Mouse (Mus musculus): ENCODE results near the gene Cd274. TPM values are rescaled to one million over a fixed set of nuclear protein-coding genes. Genes with fewer than 3 reads are reported as not detected.
"Not testable (repeated sequence)": the region's sequence is repeated elsewhere in the genome, so short reads cannot be mapped to it uniquely, and the experiment has no call there.

Cd274 gene
- total RNA-seq, 2 experiments from 2014 or later = 4.9 to 5.3 TPM

DNA sequence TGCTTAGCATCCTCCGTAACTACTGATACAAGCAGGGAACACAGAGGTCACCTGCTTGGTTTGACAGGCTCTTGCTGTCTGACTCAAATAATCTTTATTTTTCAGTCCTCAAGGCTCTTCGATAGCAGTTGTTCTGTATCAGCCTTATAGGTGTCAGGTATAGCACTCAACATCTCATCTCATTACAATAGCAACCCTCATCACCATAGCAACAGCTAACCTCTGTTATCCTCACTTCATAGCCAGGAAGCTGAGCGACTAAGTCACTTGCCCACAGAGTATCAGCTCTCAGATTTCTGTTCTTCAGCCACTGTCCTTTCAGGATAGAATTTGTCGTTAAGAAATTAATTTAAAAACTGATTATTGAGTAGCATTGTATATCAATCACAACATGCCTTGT is 18.6 kb downstream of the Cd274 start:
- ATAC-seq (replicated peaks; ENCODE audit: poor library complexity, severe bottlenecking) = no peak

DNA sequence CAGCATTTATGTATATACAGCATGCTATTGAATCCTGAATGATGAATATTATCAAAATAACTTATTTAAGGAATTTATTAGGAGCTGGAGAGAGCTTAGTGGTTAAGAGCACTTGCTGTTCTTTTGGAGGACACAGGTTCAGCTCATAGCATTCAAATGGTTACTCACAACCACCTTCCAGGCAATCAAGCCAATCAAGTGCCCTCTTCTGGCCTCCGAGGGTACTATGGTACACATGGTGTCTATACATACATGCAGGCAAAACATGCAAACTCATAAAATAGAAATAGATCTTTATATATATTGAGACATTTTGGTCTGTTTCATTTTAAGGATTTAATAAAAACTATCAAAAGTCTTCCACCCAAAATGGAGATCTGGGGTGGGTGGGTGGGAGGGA is 21.6 kb downstream of the Cd274 start:
- no peak for ATAC-seq (replicated peaks; ENCODE audit: poor library complexity, severe bottlenecking)

GRCm38 (mm10) chr19:29390483-29390882 is 23.2 kb downstream of the Cd274 start:
- ATAC-seq (replicated peaks; ENCODE audit: poor library complexity, severe bottlenecking) = no peak

GRCm38 (mm10) chr19:29391279-29391678 is 24.0 kb downstream of the Cd274 start:
- ATAC-seq (replicated peaks; ENCODE audit: poor library complexity, severe bottlenecking) = no peak

GRCm38 (mm10) chr19:29393333-29393732 is 26.1 kb downstream of the Cd274 start:
- no peak for ATAC-seq (replicated peaks; ENCODE audit: poor library complexity, severe bottlenecking)

GRCm38 (mm10) chr19:29394721-29395120 is 27.5 kb downstream of the Cd274 start:
- ATAC-seq (replicated peaks; ENCODE audit: poor library complexity, severe bottlenecking) = no peak

- ATAC-seq (replicated peaks; ENCODE audit: poor library complexity, severe bottlenecking) = no peak
These were observed 29.1 kb downstream of the Cd274 start for GRCm38 (mm10) chr19:29396353-29396752.

- ATAC-seq (replicated peaks; ENCODE audit: poor library complexity, severe bottlenecking) = no peak
These were observed 32.5 kb downstream of the Cd274 start for GRCm38 (mm10) chr19:29399786-29400185.

DNA sequence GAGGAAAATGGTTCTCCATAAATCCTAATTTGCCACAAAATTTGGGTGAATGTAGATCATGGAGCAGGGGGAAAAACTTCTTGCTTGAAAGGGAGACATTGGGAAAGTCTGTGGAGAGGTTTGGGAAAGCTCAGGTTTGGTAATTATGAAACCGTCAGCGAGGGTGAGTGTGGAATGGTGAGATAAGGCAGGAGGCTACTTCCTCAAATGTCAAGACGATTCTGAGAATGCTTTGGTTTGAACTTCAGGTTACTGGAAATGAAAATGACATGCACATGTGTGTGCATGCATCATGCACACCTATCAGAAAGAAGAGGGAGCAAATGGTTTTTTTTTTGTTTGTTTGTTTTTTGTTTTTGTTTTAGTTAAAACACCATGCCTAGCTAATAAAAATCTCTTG is 33.2 kb downstream of the Cd274 start:
- peak; percentile 62 for ATAC-seq (replicated peaks; ENCODE audit: poor library complexity, severe bottlenecking)

DNA sequence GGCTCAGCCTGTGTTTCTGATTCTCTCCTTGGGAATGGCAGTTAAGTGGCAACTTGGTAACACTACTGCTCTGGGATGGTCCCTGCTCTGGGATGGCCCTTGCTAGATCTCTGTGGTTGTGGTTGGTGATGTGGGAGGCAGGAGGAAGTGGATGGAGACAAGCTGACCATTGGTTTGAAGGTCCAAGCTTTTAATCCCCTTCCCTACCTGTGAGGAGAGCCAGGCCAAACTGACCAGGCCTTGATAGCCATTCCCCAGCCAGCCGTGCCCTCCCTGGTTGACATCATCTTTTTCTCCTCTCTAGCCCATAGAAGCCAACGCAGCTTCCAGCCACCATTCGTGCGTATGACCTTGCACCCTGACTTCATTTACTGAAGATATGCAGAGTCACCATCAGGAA is 35.4 kb downstream of the Cd274 start:
- ATAC-seq (replicated peaks; ENCODE audit: poor library complexity, severe bottlenecking) = no peak

- ATAC-seq (replicated peaks; ENCODE audit: poor library complexity, severe bottlenecking) = no peak
These were observed 36.0 kb downstream of the Cd274 start for GRCm38 (mm10) chr19:29403251-29403650.

- ATAC-seq (replicated peaks; ENCODE audit: poor library complexity, severe bottlenecking) = no peak
These were observed 38.1 kb downstream of the Cd274 start for GRCm38 (mm10) chr19:29405388-29405787.

DNA sequence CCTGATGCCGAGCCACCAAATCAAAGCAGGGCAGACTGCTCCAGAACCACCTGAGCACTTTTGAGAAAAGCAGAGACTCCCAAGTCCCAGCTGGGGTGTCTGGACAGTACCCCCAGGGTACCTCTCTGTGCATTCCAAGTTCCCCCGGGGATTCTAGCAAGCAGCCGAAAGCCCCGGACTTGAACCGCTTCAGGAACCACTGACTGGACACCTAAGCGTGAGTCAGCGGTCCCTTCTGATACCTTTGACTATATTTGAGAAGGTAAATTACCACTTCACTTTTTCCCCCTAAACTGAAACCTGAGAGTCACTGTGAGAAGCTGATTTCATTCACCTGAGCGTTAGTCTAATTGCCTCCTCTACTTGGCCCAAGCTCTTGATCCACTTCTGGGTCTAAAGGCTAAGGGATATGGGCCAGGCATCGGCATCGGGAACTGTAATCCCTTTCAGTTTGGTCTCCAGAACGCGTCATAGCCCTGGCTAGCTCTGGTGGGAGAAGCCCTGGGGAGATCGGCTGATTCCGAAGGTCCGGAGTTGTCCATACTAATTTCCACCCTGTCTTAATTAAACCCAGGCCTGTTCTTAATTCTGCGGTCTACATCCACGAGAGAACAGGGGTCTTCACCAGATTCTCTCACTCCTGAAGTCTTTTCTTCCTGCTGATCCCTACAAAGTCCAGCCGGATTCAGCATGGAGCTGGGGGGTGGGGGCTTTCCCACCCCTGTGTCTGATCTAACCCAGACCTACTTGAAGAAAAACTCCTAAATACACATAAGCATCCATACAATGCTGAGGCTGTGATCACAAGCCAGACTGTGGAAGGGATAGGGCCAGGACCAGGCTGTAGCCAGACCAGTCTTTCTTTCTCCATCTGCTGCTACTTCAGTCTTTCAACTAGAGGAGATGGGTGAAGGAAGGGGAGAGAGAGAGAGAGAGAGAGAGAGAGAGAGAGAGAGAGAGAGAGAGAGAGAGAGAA is 39.1 kb downstream of the Cd274 start:
- ATAC-seq (replicated peaks; ENCODE audit: poor library complexity, severe bottlenecking) = no peak

DNA sequence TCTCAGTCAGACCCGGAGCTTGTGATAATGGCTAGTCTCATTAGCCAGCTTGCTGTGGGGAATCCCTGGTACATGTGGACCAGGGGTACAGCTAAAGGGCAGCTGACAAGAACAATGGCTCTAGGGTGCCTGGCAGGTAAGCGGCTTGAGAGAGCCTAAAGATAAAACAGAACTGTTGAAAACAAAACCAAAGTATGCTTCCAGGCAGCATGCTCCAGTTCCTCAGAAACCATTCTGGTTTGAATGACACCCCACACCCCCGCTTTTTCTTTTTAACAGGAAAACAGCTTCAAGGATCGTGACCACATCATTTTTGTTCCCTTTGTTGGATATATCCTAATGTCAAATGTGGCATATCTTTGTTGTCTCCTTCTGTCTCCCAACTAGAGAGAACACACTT is 43.4 kb downstream of the Cd274 start, which contains the start of gene Pdcd1lg2:
TSS of gene Pdcd1lg2 (plus strand) at position 301 of the 400 bp plus-strand sequence.
- ATAC-seq (replicated peaks; ENCODE audit: poor library complexity, severe bottlenecking) = no peak

DNA sequence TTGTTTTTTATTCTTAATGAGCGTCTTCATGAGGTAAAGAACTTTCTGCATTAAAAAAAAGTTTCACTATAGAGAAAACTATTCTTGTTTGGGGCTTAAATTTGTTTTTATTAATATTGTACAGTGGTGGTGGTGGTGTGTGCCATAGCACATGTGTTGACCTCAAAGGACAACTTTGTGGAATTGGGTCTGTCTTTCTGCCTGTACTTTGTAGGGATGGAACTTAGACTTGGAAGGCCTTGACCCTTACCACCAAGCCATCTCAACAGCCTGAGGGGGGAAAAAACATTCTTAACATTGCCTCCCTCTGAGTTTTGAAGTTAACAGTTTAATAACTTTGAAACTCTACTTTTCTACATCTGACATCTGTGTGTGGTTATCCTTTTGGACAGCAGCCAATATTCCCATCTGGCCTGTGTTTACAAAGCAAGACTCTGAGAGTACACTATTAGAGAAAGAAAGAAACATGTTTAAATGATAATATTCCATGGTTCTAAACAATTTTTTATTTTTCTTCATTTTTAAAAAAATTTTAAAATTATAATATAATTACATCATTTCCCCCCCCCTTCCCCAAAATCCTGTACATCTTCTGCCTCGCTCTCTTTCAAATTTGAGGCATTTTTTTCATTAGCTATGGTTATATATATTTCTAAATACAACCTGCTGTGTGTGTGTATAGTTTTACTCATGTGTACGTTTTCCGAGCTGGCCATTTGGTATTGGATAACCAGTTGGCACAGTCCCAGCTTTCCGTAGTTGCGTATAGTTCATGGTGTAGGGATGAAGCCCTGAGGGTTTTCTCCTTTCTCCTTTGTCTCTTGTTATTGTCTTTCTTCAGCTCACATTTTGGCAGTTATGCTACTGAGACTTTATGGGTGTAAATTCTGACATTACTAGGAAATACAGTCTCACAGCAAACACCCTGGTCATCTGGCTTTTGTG is 45.5 kb downstream of the Cd274 start:
- ATAC-seq (replicated peaks; ENCODE audit: poor library complexity, severe bottlenecking) = no peak

DNA sequence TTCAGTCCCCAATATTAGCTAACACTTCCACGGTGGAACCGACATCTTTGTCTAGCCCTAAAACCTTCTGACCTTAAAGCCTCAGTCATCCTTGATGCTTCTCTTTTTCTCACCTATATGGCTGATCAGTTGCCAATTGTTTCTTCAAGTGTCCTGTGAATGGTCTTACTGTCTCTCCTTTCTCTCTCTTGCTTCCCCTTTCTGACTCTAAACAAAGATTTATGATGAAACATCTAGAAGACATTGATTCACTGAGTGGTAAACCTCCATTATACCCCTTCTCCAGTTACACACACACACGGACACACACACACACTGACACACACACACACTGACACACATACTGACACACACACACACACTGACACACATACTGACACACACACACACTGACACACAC is 47.3 kb downstream of the Cd274 start:
- peak; percentile 71 for ATAC-seq (replicated peaks; ENCODE audit: poor library complexity, severe bottlenecking)

GRCm38 (mm10) chr19:29414917-29415316 is 47.7 kb downstream of the Cd274 start:
- not testable (repeated sequence) for ATAC-seq (replicated peaks; ENCODE audit: poor library complexity, severe bottlenecking)

DNA sequence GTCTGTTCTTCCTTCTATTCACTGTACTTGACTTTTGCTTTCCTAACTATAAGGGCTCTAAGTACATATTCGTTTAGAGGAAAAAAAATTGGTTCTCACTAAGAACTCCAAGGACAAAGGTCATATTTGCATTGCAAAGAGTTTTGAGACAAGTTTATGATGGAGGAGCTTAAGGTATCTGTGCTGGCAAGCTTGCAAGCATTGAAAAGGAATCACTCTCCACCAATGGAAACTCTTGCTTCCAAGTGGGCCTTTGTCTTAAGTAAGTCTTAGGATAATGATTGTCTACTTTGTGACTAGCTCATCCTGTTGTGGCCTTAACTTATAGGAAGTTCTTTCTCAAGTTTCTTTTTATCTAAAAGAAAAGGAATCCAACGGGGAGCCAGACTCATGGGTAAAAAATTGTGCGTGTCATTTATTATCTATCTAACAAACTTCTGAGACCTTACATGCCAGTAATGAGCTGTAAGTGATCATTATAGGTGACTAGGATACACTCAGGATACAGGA is 49.2 kb downstream of the Cd274 start:
- ATAC-seq (replicated peaks; ENCODE audit: poor library complexity, severe bottlenecking) = no peak

DNA sequence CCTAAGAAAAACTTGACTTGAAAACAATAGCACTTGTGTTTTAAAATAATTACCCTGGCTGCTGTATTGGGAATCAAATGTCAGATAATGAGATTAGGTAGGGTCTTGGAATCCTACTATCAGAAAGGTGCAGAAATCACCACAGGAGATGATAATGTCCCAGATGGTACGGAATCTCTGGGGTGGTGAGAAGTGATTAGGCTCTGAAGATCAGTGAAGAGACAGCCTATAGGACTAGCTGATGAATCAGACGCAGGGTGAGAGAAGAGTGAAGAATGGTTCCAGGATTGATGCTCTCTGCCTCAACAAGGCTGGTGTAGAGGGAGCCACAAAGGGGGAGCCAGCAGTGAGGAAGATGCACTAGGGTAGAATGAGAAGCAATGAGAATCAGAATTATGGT is 49.9 kb downstream of the Cd274 start:
- no peak for ATAC-seq (replicated peaks; ENCODE audit: poor library complexity, severe bottlenecking)

DNA sequence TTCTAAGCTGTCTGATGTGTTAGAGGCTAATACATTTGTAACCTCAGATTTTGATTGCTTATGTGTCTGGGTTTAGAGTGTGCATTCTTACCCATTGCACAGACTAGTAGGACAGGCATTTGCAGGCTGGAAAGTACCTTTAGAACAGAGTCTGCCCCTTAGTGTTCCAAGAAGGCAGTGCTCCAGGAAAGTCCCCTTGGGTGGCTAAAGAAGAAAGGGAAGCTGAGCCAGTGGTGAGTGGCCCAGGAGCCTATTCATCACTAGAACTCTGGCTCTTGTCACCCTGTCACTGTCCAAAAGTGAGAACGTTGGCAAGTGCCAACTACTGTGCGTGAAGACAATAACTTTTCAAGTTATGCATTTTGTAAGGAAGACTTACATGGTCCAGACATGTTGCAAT is 50.6 kb downstream of the Cd274 start:
- ATAC-seq (replicated peaks; ENCODE audit: poor library complexity, severe bottlenecking) = no peak

- peak; percentile 23 for ATAC-seq (replicated peaks; ENCODE audit: poor library complexity, severe bottlenecking)
These were observed 51.4 kb downstream of the Cd274 start for GRCm38 (mm10) chr19:29418661-29419115.
